Mouse (Mus musculus): ENCODE results near the gene Iars2. TPM values are rescaled to one million over a fixed set of nuclear protein-coding genes. Genes with fewer than 3 reads are reported as not detected.

Iars2 gene
- polyA plus RNA-seq, 1 experiment: 0.16 TPM

DNA sequence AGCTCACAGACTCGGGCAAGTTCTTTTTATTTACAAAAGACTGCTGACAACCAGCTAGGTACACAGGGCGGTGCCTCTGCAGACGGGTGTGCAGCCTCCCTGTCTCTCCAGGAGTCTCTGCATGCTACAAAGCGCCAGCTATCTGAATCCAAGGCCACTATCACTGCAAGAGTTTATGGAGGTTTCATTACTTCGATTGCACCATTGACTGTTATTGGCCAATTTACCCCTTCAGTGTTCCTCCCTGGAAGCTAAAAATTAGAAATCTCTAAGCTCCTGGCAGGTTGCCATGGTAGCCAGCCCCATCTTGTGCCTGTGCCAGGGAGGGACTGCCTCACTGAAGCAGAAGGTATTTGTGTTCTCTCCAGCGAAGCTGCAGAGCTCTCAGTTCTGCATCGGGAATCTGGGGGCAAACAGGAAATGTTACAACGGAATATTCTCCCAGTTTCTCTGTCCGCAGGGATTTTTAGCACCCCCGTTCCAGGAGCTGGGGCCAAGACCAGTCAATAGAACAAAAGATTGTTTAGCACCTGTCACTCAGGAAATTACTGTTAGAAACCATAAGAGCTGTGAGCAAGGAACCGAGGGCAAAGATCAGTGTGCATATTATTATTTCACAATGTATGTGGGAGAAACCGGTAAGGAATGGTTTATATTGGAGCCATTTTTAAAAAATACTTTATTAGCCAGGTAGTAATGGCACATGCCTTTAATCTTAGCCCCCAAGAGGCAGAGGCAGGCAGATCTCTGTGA is 75.9 kb downstream of the Iars2 start:
- Histone ChIP-seq H3K27me3 (ENCODE audit: control insufficient read depth) (no peaks in the 10 kb centered on the region), H3K36me3 (ENCODE audit: control insufficient read depth) (peaks cover 74% of the 10 kb centered on the region), H3K9me3 (ENCODE audit: control insufficient read depth, low read length) (no peaks in the 10 kb centered on the region), H3K4me1 (ENCODE audit: control insufficient read depth) (no peaks in the 10 kb centered on the region), H3K4me3 (replicated peaks) (no peak overlapping the region)
- TF ChIP-seq GATA1 (IDR thresholded peaks at IDR 0.05; ENCODE audit: low read length): no peak
- no peak for TF ChIP-seq TAL1 (IDR thresholded peaks at IDR 0.05; ENCODE audit: low read length)

- no peaks in the 10 kb centered on the region for H3K9me3 ChIP-seq (ENCODE audit: control insufficient read depth, low read length)
- H3K4me1 ChIP-seq (ENCODE audit: control insufficient read depth): no peaks in the 10 kb centered on the region
- no peak overlapping the region for H3K4me3 ChIP-seq (replicated peaks)
- TF ChIP-seq GATA1 (IDR thresholded peaks at IDR 0.05; ENCODE audit: low read length): no peak
- no peak for TF ChIP-seq TAL1 (IDR thresholded peaks at IDR 0.05; ENCODE audit: low read length)
- H3K36me3 ChIP-seq (ENCODE audit: control insufficient read depth): peaks cover 79% of the 10 kb centered on the region
- no peaks in the 10 kb centered on the region for H3K27me3 ChIP-seq (ENCODE audit: control insufficient read depth)
Observed at GRCm38 (mm10) chr1:185252351-185252750, 76.8 kb downstream of the Iars2 start.

DNA sequence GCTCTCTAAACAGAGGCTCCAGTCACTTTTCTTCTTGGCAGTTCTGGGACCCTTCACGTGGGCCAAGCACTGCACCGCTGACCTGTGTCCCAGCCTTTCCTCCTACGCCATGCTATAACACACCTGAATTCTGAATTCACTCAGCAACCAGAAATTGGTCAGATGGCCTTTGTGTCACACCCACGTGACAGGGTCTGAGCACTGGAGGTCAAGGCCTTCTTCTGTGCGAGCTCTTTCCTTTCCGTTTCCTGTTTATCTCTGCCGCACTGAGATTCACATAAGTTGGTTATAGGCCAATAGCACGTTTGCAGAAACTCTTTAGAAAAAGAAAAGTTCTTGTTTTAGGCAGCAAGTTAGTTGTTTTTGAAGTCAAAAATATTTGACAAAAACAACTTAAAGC is 80.5 kb downstream of the Iars2 start:
- TF ChIP-seq TAL1 (IDR thresholded peaks at IDR 0.05; ENCODE audit: low read length) (no peak), GATA1 (IDR thresholded peaks at IDR 0.05; ENCODE audit: low read length) (no peak)
- no peak overlapping the region for H3K4me3 ChIP-seq (replicated peaks)

GRCm38 (mm10) chr1:185247429-185248085 is 81.6 kb downstream of the Iars2 start:
- TF ChIP-seq TAL1 (IDR thresholded peaks at IDR 0.05; ENCODE audit: low read length): no peak
- no peak for TF ChIP-seq GATA1 (IDR thresholded peaks at IDR 0.05; ENCODE audit: low read length)
- H3K4me1 ChIP-seq (ENCODE audit: control insufficient read depth): no peaks in the 10 kb centered on the region
- H3K9me3 ChIP-seq (ENCODE audit: control insufficient read depth, low read length): no peaks in the 10 kb centered on the region
- H3K27me3 ChIP-seq (ENCODE audit: control insufficient read depth): no peaks in the 10 kb centered on the region
- peaks cover 84% of the 10 kb centered on the region for H3K36me3 ChIP-seq (ENCODE audit: control insufficient read depth)
- H3K4me3 ChIP-seq (replicated peaks): no peak overlapping the region

More for the DNA sequence above, 80.5 kb downstream of the Iars2 start:
- H3K36me3 ChIP-seq (ENCODE audit: control insufficient read depth): peaks cover 84% of the 10 kb centered on the region
- no peaks in the 10 kb centered on the region for H3K4me1 ChIP-seq (ENCODE audit: control insufficient read depth)
- H3K27me3 ChIP-seq (ENCODE audit: control insufficient read depth): no peaks in the 10 kb centered on the region
- no peaks in the 10 kb centered on the region for H3K9me3 ChIP-seq (ENCODE audit: control insufficient read depth, low read length)

GRCm38 (mm10) chr1:185245456-185245855 is 83.7 kb downstream of the Iars2 start:
- H3K27me3 ChIP-seq (ENCODE audit: control insufficient read depth): no peaks in the 10 kb centered on the region
- no peak overlapping the region for H3K4me3 ChIP-seq (replicated peaks)
- peaks cover 85% of the 10 kb centered on the region for H3K36me3 ChIP-seq (ENCODE audit: control insufficient read depth)
- TF ChIP-seq GATA1 (IDR thresholded peaks at IDR 0.05; ENCODE audit: low read length) (no peak), TAL1 (IDR thresholded peaks at IDR 0.05; ENCODE audit: low read length) (no peak)
- no peaks in the 10 kb centered on the region for H3K4me1 ChIP-seq (ENCODE audit: control insufficient read depth)
- H3K9me3 ChIP-seq (ENCODE audit: control insufficient read depth, low read length): no peaks in the 10 kb centered on the region

DNA sequence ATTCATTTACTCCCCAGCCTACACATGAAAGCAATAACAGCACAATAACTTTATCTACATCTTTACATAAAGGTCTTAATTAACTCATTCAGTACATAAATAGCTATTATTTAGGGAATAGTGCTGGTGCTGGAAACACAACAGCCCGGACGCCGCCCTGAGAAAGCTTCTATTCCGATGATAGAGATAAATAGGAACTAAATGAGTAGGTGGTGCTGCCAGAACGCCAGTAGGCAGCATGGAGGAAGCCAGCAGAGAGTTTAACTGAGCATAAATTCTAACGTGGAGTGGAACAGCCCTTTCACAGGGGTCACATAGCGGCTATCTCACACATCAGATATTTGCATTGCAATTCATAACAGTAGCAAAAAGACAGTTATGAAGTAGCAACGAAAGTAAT is 86.2 kb downstream of the Iars2 start:
- Histone ChIP-seq H3K4me1 (ENCODE audit: control insufficient read depth) (no peaks in the 10 kb centered on the region), H3K9me3 (ENCODE audit: control insufficient read depth, low read length) (no peaks in the 10 kb centered on the region), H3K27me3 (ENCODE audit: control insufficient read depth) (no peaks in the 10 kb centered on the region), H3K4me3 (replicated peaks) (no peak overlapping the region), H3K36me3 (ENCODE audit: control insufficient read depth) (peaks cover 85% of the 10 kb centered on the region)
- TF ChIP-seq TAL1 (IDR thresholded peaks at IDR 0.05; ENCODE audit: low read length): no peak
- no peak for TF ChIP-seq GATA1 (IDR thresholded peaks at IDR 0.05; ENCODE audit: low read length)

GRCm38 (mm10) chr1:185236530-185236929 is 92.7 kb downstream of the Iars2 start:
- no peak overlapping the region for H3K4me3 ChIP-seq (replicated peaks)
- peaks cover 71% of the 10 kb centered on the region for H3K36me3 ChIP-seq (ENCODE audit: control insufficient read depth)
- H3K9me3 ChIP-seq (ENCODE audit: control insufficient read depth, low read length): no peaks in the 10 kb centered on the region
- no peaks in the 10 kb centered on the region for H3K27me3 ChIP-seq (ENCODE audit: control insufficient read depth)
- TF ChIP-seq TAL1 (IDR thresholded peaks at IDR 0.05; ENCODE audit: low read length): no peak
- no peak for TF ChIP-seq GATA1 (IDR thresholded peaks at IDR 0.05; ENCODE audit: low read length)
- no peaks in the 10 kb centered on the region for H3K4me1 ChIP-seq (ENCODE audit: control insufficient read depth)

- Histone ChIP-seq H3K36me3 (ENCODE audit: control insufficient read depth) (peaks cover 67% of the 10 kb centered on the region), H3K4me3 (replicated peaks) (no peak overlapping the region), H3K9me3 (ENCODE audit: control insufficient read depth, low read length) (no peaks in the 10 kb centered on the region), H3K27me3 (ENCODE audit: control insufficient read depth) (no peaks in the 10 kb centered on the region), H3K4me1 (ENCODE audit: control insufficient read depth) (peaks cover 3% of the 10 kb centered on the region)
- TF ChIP-seq TAL1 (IDR thresholded peaks at IDR 0.05; ENCODE audit: low read length) (no peak), GATA1 (IDR thresholded peaks at IDR 0.05; ENCODE audit: low read length) (no peak)
Observed at GRCm38 (mm10) chr1:185235837-185236236, 93.4 kb downstream of the Iars2 start.

Other genes with a start within 250 kb of the Iars2 start
- gene Rab3gap2, start 125.3 kb downstream of the Iars2 start, polyA plus RNA-seq (2012): 0.51 and 0.87 TPM in 2 replicates
- gene Bpnt1, start 2.8 kb upstream of the Iars2 start, polyA plus RNA-seq (2012): 0.07 and 0.18 TPM in 2 replicates
- gene Eprs, start 33.6 kb upstream of the Iars2 start, polyA plus RNA-seq (2012): 0.39 and 0.60 TPM in 2 replicates
- gene Slc30a10, start 125.5 kb upstream of the Iars2 start, polyA plus RNA-seq (2012): 1.2 and 1.4 TPM in 2 replicates